Mouse (Mus musculus) gastrocnemius, postnatal 14 days (tissue): ENCODE data around the gene Slf2. TPM values are rescaled to one million over a fixed set of nuclear protein-coding genes. Genes with fewer than 3 reads are reported as not detected.

Experiments used
- DNase-seq: peaks from one replicate; pipeline ENCODE4 v3.0.0; 2021; ENCODE audit warnings: mixed read lengths
- intact Hi-C: fragments of 180-260 bp; cut with DNase I; formaldehyde crosslinking; loops from one replicate; pipeline ENCODE4 v1.15.1; 2025; ENCODE audit warnings: low total_unique reads
- total RNA-seq, 2 experiments: library from RNA; stranded (reverse); gene quantifications; 2 replicates each; pipeline ENCODE4 v1.2.3; 2021

The Slf2 gene
- total RNA-seq, 2 experiments from 2014 or later, result 13.5 to 15.9 TPM

- intact Hi-C loops, result no loop called here
- peak; percentile 85 for DNase-seq
Observed at GRCm38 (mm10) chr19:45020348-45020747, 89.4 kb downstream of the Slf2 start.

GRCm38 (mm10) chr19:45021362-45021761, 90.4 kb downstream of the Slf2 start:
- intact Hi-C loops, result no loop called here

GRCm38 (mm10) chr19:45023993-45024392, 93.0 kb downstream of the Slf2 start:
- DNase-seq, result no peak
- intact Hi-C loops, result no loop called here

More at GRCm38 (mm10) chr19:45021362-45021761, 90.4 kb downstream of the Slf2 start:
- no peak for DNase-seq

DNA sequence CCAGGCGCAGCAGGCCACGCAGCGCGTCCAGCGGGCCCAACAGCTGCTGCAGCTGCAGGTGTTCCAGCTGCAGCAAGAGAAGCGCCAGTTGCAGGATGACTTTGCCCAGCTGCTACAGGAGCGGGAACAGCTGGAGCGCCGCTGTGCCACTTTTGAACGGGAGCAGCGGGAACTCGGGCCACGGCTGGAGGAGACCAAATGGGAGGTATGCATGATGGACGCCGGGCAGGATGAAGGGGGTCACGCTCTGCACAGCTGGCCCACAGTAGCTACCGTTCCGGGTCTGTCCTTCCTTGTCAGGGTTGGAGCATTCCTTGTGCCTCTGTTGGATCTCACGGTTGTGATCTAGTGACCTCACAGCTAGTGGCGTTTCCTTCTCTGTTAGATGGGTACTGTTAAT, 93.8 kb downstream of the Slf2 start:
- intact Hi-C loops, result no loop called here
- no peak for DNase-seq

DNA sequence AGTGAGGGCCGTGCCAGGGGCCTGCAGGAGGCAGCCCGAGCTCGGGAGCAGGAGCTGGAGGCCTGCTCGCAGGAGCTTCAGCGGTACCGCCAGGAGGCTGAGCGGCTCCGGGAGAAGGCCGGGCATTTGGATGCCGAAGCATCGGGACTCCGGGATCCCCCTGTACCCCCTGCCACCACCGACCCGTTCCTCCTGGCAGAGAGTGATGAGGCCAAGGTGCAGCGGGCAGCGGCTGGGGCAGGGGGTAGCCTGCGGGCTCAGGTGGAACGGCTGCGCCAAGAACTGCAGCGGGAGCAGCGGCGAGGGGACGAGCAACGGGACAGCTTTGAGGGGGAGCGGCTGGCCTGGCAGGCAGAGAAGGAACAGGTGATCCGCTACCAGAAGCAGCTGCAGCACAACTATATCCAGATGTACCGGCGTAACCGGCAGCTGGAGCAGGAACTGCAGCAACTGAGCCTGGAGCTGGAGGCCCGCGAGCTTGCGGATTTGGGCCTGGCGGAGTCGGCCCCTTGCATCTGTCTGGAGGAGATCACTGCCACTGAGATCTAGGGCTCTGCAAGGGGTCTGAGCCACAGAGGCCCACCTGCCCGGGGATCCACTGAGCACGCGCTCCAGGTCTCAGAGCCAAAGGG, 95.1 kb downstream of the Slf2 start:
- intact Hi-C loops, result no loop called here
- no peak for DNase-seq

GRCm38 (mm10) chr19:45026958-45027670, 96.2 kb downstream of the Slf2 start:
- intact Hi-C loops, result no loop called here
- DNase-seq, result no peak

DNA sequence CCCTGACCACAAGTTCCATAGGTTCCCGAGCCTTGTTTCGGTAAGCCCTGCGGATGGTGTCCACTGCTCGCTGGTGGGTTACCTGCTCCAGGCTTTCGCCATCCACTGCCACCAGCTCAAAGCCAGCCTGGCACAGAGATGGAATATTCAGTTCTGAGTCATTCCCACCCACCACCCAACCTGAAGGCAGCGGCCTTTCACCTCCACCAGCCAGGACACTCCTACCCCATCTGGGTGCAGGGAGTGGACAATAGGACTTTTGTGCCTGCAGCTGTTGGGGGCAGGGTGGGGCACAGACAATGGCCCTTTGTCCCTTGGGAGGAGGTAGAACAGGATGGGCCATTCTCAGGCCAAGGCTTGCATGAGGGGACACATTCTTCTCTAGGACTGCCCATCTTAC, 96.9 kb downstream of the Slf2 start:
- no peak for DNase-seq
- intact Hi-C loops, result no loop called here

DNA sequence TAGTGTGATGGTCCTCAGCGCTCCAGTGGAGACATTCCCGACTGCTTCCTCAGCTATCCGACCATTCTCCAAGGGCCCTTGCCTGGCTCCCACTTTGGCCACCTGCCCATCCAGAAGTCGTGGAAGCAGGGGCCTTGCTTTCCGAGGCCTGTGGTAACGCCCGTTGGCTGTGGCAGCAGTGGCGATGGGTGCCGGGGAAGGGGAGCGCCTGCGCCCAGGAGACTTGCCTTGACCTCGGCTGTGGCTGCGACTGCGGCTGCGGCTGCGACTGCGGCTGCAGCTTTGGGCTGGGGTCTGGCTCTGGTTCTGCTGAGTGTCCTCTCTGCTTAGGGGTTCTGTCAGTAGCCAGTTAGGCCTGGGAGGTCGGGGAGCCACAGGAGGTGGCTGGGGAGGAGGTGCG, 97.8 kb downstream of the Slf2 start:
- no peak for DNase-seq
- intact Hi-C loops, result no loop called here

- no peak for DNase-seq
- intact Hi-C loops, result no loop called here
Observed at GRCm38 (mm10) chr19:45029571-45029970, 98.6 kb downstream of the Slf2 start.

DNA sequence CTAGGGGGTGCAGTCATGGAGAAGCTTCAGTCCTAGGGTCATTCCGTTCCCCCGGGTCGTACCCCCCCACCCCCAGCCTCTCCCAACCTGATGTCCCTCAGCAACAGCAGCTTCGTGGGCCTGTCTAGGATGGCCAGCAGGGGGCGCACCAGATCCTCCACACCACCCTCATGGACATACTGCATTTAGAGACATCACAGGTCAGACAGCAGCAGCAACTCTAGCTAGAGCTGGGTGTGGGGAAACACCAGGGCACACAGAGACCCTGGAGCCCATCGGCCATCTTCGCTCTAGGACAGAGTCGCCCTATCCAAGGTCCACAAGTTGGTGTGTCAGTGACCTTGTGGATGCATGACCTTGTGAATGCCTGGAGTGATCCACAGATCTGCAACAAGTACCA, 99.2 kb downstream of the Slf2 start:
- intact Hi-C loops, result loop anchor here (2.0 kb wide), 1 partner anchor 17 kb away; no protein-coding TSS in a partner anchor
- peak; percentile 73 for DNase-seq

GRCm38 (mm10) chr19:45030746-45031693, 100.1 kb downstream of the Slf2 start:
- intact Hi-C loops, result loop anchor here (2.0 kb wide), 1 partner anchor 18 kb away; no protein-coding TSS in a partner anchor
- peak; percentile 77 for DNase-seq

DNA sequence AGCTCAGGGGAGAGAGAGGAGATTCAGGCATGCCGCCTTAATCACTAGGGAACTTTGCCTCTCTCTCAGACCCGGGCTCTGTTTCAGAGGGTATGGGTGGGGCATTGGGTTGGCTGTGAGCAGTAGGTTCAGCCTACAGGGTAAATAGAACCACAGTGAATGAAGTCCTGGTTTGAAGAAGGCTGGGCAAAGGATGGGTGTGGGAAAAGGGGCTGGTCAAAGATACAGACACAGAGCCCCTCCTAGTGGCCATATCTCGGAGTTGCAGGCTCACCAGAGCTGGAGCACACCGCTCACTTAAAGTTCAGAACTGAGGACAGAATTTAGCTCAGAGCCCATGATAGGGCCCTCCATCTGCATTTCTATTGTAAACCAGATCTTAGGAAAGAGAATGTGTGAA, 100.8 kb downstream of the Slf2 start:
- DNase-seq, result peak; percentile 78

More for the DNA sequence above, 100.8 kb downstream of the Slf2 start:
- intact Hi-C loops, result loop anchor here (2.0 kb wide), 1 partner anchor 19 kb away; no protein-coding TSS in a partner anchor

Other genes starting within 250 kb of the Slf2 start
- not detected for gene Pax2, start 175.1 kb upstream of the Slf2 start, total RNA-seq
- 1 to 10 TPM in 1 of 2 experiments, under 1 TPM in 1; 0.73 to 1.3 TPM for gene Sema4g, start 58.0 kb downstream of the Slf2 start, total RNA-seq
- 10 to 100 TPM; 14.5 to 15.9 TPM for gene Twnk, start 74.5 kb downstream of the Slf2 start, total RNA-seq
- gene Mrpl43, start 75.3 kb downstream of the Slf2 start, total RNA-seq, result 10 to 100 TPM; 32.9 to 35.4 TPM
- 10 to 100 TPM; 26.8 to 29.0 TPM for gene Lzts2, start 83.3 kb downstream of the Slf2 start, total RNA-seq
- gene Pdzd7, start 114.6 kb downstream of the Slf2 start, total RNA-seq, result 10 to 100 TPM in 1 of 2 experiments, 1 to 10 TPM in 1; 9.8 to 10.9 TPM
- gene Sfxn3, start 116.4 kb downstream of the Slf2 start, total RNA-seq, result 10 to 100 TPM; 21.3 to 22.1 TPM
- gene Kazald1, start 144.1 kb downstream of the Slf2 start, total RNA-seq, result 1 to 10 TPM; 7.3 to 9.5 TPM
- not detected for gene Tlx1, start 219.5 kb downstream of the Slf2 start, total RNA-seq